Mouse (Mus musculus) urinary bladder, postnatal 4 days (tissue): ENCODE results near the gene Dync1h1.

Experiments used
- DNase-seq, 2 experiments: peaks; one replicate each; pipeline ENCODE4 v3.0.0; 2021 to 2022; ENCODE audit warnings: low spot score in 2 of 2

Gene Dync1h1

DNA sequence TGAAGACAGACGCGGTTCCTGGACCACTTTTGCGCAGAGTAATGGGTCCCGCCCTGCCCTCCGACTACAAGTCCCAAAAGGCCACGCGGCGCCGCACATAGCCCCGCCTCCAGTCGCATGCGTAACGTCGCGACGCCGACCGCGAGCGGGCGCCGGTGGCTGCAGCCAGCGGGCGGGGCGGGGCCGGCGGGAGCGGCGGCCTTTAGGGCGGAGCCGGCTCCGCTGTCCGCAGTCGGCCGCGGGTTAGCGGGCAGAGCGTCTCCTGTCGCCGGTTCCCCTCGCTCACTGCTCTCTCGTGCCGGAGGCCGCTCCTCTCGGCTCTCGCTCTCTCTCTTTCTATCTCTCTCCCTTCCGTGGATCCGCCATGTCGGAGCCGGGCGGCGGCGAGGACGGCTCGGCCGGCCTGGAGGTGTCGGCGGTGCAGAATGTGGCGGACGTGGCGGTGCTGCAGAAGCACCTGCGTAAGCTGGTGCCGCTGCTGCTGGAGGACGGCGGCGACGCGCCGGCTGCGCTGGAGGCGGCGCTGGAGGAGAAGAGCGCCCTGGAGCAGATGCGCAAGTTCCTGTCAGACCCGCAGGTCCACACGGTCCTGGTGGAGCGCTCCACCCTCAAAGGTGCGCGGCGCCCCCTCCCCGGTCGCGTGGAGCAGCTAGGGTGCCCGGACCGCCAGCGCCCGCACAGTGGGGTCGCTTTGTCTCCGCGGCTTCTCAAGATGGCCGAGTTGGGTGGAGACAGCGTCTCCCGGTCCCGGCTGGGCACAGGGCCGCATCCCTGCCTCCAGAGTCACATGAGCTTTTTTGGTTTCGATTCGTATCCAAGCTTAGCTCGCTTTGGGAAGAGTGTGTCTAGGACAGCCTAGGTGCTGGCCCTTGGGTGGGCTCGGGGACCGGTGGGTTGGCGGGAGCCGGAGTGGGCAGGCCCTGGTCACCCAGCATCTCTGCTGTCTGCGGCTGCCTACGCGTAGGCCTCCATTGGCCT, at the start of gene Dync1h1:
Dync1h1 (plus strand) TSS at position 212 of the 978 bp plus-strand sequence.
- DNase-seq: peak; percentile 88 to 94

DNA sequence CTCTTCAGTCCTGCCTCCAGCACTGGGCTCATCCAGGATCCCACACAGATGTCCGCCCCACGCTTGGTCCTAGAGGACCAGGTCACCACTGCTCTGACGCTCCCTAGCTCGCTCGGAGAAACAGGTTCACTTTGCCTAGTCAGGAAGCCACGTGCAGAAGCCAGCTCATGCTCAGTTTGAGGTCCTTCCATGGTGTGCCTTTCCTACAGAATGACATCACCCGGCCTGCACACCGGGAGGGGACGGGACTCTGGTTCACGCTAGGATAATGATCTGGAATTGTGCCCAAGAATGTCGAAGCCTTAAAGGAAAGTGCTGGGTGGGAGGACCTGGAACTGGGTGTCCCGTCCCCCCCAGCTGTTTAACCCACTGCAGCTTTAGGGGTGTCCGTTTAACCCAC, 49.1 kb upstream of the Dync1h1 start:
- DNase-seq: no peak

DNA sequence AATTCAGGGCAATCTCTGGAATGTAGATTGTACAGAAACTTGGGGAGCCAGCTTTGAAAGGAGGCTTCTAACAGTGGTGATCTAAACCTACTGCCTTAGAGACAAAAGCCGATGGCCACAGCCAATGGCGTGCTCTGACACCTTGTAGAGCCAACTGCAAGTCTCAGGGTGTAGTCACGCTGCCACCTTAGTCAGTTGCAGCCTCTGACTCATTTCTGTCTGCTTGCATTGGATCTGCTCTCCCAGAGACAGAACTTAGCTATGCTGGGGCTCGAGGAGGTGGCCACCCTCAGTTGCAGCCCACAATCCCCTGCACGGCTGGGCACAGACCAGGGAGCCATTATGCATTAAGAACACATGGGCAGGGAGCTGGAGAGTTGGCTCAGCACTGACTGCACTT, 47.9 kb upstream of the Dync1h1 start:
- no peak for DNase-seq

DNA sequence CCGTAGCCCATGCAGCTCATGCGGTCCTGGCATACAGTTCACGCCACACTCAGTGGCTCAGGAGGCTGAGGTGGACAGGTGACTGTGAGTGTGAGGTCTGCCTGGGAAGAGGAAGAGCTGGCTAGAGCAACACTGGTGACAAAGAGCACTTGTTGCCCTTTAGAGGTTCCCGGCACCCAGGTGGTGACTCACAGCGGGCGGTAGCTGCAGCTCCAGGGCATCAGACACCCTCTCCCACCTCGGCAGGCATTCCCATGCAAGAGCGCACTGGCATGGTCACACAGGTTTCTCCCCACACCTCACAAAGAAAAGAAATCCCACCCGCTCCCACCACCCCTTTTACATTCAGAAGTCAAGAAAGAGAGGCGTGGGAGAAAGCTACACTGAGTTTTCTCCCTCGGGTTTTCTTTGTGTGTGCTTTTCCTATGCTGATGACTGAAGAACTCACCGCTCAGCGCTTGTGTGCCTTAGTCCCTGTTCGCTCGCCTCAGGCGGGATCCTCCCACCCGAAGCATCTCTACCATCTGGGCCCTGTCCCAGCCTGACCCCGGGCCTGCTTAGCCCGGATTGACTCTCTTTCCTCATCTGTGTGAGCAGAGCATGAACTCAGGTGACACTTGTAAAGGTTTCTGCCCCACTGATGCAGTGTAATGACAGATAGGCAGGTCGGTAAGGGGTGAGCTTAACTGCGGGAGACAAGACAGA, 45.6 kb upstream of the Dync1h1 start:
- DNase-seq: no peak

DNA sequence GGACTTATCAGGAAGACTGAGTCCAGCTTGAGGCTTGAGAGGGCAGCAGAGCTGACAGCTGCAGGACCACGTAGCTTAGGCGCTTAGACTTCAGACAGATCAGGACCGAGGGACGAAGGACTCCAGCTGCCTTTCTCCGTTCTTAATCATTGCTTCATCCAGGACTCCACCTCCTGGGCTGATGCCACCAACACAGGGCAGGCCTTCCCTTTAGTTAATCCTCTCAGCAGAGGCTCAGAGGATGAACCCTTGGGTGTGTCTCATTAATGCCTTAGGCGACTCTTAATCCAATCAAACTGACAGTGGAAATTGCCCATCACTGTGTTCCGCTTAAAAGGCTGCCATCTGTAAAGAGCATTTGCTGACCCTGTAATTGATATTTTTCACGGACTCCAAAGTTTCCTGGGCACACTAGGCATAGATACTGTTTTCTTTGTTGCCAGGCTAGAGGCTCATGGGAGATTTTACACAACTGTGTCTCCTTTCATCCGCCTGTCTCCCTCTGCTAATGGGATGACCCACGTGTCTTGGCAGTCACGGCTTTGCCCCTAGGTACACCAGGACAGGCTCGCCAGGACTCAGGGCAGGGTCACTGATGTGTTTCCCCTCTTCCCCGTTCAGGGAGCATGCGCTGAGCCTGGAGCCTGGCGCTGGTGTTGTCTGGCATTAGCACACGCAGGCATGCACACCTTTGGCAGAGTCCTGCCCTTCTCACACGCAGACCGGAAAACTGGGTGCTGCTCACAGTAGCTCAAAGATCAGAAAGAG, 44.2 kb upstream of the Dync1h1 start:
- DNase-seq: peak in 1 of 2 experiments; percentile 46

DNA sequence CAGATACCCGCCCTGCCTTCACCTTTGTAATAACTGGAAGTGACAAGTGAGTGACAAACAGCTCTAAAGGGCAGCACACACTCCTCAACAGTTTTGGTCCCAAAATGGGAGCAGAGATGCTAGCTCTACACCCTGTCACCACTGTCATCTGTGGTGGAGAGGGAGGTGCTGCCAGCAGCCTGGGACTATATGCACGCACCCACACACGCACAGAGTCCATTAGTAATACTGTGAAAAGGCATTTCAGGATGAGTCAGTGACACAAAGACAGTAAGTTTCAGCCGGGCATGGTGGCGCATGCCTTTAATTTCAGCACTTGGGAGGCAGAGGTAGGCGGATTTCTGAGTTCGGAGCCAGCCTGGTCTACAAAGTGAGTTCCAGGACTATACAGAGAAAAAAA, 43.1 kb upstream of the Dync1h1 start:
- DNase-seq: no peak

DNA sequence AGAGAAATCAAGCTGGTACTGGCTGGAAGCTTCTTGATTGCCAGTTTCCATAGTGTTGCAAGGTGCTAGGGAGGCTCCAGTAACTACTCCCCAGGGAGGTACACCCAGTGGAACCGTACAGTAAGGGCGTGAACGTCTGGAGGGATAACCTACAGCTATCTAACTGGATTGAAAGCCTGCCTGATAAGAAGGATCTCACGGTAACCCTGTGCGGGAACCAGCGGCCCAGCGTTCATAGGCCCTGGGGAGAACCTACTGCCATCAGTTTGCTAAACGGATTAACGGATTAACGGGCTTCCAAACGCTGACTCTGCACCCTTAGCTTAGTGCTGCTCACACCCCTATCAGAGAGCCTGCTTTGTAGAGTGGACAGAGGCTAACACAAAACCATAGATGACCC, 37.9 kb upstream of the Dync1h1 start:
- no peak for DNase-seq

DNA sequence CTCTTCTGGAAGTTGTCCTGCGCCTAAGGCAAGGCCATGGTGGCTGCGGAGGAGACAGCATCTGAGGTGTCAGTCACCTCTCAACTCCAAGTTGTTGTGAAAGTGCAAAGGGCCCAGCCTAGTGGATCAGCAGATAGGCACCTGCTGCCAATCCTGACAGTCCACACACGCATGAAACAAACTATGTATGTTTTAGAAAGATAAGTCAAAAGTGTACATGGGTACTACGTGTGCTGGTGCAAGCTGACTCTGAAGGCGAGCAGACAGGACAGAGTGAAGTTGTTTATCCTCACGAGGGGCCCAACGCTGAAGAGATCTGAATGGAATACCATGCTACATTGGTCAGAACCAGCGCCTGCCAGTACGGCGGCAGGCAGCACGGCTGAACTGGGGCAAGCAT, 36.4 kb upstream of the Dync1h1 start:
- no peak for DNase-seq

DNA sequence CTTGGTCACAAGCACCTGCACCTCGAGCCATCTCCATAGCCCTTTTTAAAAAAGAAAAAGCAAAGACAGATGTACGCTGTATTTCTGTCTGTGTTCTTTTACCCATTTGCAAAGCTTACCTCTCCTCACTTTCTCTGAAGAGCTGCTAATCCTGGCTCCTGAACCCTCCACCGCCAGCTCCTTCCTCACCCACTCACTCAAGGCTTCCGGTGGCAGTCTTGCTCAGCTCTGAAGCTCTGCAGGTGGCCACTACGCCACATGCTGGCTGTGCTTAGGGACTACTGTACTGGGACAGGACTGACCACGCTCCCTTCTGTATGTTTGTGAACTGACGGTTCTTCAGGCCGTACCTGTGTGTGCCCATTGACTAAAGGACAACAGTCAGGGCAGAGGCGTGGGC, 34.9 kb upstream of the Dync1h1 start:
- no peak for DNase-seq

DNA sequence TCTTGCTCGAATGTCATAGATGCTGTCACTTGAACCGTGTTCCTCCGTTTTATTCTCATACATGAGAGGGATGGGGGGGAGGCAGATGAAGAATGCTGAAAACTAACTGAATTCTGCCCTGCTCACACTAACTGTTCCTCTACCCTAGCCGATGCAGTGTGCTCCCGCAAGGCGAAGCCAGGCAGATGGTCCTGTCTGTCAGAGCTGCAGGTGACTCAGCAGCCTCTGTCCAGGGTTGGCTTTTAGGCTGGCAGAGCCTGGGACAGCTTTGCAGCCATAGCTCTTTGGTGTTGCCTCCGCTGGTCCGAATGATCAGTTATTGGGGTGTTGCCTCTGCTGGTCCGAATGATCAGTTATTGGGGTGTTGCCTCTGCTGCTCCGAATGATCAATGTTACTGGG, 30.2 kb upstream of the Dync1h1 start:
- no peak for DNase-seq

DNA sequence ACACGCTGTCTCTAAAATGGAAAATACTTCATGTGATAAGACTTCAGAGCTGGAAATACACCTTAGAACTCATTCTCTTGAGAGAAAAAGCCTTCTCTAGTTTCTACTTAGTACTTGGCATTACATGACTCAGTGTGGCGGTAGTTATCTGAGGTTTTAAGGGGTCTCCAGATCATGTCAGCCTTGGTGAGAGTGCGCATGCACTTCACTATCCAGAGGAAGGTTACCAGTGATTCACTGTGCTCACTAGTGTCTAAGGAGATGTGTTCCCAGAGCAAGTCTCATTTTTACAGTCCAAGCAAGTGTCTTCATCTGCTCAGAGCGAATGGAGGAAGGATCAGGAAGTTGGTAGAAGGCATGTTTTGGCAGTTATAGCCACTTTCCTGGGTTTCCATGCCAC, 28.9 kb upstream of the Dync1h1 start:
- DNase-seq: no peak

DNA sequence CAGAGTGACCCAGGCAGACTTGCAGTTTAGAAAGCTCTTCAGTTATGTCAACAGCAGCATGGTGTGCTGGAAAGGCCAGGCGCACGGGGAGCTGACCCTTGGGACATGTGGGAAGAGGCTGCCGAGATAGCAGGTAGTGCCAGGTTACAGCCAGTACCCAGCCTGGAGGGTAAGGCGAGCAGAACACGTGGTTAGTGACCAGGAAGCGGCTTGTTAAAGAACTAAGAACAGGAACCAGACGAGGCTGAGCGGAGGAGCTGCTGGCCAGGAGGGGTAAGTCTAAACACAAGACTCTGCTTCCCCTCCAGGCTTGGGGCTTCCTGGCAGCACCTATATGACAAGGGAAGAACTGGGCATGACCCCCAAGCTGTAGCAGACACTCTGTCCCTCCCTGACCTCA, 27.6 kb upstream of the Dync1h1 start:
- DNase-seq: no peak

DNA sequence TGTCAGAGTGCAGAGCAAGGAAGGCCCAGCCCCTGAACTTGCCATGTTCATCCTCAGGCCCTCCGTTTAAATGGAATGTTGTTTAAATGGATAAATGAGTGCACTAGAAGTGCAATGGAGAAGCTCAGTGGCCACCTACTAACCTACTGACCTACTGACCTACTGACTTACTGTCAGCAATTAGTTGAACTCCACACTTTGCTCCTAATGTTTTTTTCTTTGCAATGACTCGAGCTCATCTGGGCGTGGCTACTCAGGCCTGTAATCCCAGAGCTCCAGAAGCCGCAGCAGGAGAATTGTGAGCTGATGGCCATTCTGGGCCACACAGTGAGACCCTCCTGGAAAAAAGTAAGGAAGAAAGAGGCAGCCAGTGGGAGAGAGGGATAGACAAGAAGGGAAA, 25.3 kb upstream of the Dync1h1 start:
- DNase-seq: no peak

DNA sequence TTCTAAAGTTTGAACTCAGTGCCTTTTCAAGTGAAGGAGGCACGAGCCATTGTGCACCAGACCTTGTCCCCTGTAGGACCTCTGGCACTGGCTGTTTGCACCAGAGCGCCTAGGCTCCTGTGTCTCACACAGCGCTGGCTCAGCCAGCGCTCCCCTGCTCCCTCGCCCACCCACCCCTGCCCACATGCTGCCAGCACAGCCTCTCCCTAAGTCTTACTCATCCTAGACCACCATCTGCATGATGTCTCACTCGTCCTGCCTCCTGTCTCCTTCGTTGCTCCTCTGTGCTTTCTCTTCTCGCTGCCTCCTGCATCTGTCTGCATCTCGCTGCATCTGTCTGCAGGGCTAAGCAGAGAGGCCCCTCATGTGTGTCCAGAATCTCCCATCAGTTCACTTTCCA, 22.9 kb upstream of the Dync1h1 start:
- no peak for DNase-seq

DNA sequence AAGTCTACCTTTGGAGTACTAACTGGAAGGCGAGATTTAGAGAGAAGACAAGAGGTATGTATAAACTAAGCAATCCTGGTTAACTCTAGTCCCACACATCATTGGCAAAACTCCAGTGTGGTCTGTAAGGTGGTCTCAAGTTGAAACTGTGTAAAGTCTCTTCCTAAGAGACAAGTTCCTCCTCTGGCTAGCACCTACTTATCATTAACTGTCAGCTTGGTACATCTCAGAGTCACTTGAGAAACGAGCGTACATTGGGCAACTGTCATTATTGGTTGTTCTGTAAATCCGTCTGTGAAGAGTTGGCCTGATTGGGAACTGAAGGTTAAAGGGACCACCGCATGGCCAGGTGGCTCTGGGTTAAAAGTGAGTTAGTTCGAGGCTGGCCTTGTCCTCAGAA, 12.6 kb upstream of the Dync1h1 start:
- DNase-seq: no peak

DNA sequence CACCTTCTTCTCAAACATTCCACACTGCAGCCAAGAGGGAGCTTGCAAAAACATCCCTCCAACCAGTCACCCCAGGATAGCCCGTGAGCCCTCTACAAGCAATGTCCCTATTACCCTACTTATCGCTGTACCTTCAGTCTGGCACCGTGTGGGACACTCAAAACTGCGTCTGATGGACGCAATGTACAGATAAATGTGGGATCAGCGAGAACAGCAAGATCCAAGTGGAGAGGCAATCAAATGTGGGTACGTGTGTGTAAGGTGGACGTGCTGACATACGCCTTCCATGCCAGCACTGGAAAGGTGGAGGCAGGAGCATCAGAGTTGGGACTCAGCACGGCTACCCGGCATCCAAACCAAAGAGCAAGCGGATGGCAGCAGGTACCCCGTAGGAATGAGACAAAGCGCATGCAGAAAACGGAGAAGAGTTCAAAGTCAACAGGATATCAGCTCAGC, 10.4 kb upstream of the Dync1h1 start:
- no peak for DNase-seq

DNA sequence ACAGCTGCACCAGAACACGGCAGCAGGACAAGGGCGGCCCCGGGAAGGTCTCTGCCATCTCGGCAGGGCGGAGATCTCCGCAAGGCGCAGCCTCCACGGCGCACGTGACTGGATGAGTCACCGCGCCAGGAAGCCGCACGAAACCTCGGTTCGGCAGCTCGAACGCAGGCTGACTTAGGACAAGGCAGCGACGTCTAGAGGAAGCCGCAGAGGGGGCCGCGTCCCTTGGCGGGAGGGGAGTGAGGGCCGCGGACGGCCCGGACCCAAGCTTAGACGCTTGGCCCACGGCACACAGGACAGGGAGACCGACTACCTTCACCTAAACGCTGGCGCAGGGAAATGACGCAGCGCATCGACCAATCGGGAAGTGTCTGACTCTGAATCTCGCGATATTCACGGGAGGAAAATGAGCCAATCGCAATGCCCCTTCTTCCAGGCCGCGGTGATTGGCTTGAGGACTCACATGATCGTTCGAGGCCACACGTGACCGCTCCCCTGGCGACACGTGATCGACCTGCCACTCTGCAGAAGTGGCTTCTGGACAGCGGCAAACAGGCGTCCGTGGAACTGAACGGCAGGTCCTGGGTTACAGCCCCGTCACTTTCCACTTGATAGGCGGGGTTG, 9.9 kb upstream of the Dync1h1 start:
- DNase-seq: peak; percentile 97 to 98

DNA sequence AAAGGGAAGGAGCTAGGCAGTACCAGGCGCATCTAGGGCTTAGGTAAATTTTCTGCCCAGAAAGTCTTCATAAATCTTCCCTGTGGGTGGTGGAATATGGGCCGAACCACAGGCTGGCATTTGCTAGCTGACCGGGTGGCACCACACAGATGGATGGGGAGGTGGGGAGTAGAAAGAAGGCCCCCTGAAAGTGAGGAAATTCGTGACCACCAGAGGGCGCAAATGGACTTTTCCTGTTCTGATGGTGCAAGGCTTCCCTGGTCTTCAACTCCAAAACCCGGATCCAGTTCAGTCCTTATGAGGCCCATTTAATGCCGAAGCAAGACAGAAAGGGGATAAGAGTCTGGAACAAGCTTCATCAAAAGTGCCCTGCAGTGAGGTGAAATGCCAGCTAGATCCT, 2.7 kb upstream of the Dync1h1 start:
- peak; percentile 35 to 76 for DNase-seq

DNA sequence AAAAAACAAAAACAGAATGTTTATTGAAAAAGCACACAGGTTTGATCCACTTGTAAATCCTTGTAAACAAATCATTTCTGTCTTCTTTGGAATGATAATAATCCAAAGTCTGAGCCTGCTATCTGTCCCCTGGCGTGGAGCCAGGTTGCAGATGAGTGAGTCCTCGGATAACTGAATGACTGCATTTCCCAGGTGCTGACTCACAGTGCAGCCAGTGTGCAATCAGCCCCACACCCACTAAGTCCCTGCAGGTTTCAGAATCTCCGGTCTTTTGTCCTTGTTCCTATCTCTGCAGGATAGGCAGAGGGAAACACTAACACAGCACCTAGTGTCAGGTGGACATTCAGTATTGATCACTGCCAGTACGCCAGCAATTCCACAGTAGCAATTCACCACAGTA, 1.5 kb upstream of the Dync1h1 start:
- no peak for DNase-seq

DNA sequence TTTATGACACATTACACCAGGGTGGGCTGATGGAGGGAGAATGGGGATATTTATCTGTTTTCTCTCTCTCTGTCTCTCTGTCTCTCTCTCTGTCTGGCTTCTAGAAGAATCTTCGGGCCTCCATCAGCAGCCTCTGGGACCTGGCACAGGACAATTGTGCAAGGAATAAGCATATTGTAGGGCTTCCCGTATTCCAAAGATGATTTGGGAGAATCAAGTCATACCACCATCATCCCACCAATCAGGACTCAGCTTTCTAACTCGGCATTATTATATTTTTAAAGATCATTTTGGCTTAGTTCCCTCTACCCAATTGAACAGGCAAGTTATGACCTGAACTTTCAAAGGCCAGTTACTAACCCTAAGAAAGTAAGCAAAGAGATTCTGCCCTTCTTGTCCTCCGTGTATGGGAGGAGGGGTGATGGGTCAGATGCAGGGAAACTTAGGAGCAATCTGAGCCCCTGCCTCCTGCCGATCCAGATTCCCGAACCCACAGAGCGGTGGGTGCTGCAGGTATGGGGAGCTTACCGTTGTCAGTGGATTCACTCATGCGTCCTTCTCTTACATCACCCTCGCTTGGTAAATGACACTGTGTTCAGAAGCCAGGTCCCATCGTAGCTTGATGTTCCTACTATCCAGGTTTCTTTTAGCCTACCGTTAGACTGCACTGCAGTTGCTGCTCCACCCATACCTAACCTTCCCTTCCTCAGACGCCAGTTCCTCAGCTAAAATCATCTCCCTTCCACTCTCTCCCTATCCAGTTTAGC, 844 bp upstream of the Dync1h1 start:
- DNase-seq: no peak

DNA sequence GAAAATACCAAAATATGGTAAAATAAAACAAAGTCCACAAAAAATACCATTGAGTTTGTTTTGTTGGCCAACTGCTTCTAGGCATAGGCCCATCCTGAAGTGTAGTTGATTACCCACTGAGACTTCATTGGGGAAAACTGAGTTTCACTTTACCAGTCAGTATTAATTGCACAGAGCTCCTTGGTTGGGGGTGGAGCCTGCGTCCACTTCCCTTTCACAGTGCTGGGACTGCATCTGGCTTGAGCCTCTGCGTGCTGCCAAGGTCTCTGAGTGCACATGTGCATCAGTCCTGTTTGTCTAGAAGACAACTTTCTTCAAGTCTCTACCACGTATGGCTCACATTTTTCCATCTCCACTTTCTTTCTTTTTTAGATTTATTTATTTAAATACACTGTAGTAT, 4.9 kb downstream of the Dync1h1 start:
- no peak for DNase-seq
